Mouse (Mus musculus): ENCODE measurements at regions not wholly inside any gene's neighbourhood (a gene's known extent, or its start where the extent isn't known, plus 50 kb on each side); places are given as distances from the start of the nearest gene placed in this dataset.
"Not testable (repeated sequence)": the region's sequence is repeated elsewhere in the genome, so short reads cannot be mapped to it uniquely, and the experiment has no call there.

- TF ChIP-seq CTCF (IDR thresholded peaks at IDR 0.05; ENCODE audit: extremely low read depth, insufficient read depth, low read length) (no peak), POLR2A (IDR thresholded peaks at IDR 0.05; ENCODE audit: extremely low read depth, insufficient read depth, low read length) (no peak)
- H3K4me3 ChIP-seq (ENCODE audit: insufficient read depth, low read length): no peak overlapping the region
- H3K27ac ChIP-seq (ENCODE audit: insufficient read depth, low read length): no peak overlapping the region
- no peaks in the 10 kb centered on the region for H3K4me1 ChIP-seq (ENCODE audit: control insufficient read depth, insufficient read depth, low read length)
Measured at GRCm38 (mm10) chr4:124385106-124386055, 225.2 kb downstream of the 3100002H09Rik start.

GRCm38 (mm10) chr4:124376504-124376903 lies 234.1 kb downstream of the 3100002H09Rik start:
- no peak overlapping the region for H3K4me3 ChIP-seq (ENCODE audit: insufficient read depth, low read length)
- H3K4me1 ChIP-seq (ENCODE audit: control insufficient read depth, insufficient read depth, low read length): no peaks in the 10 kb centered on the region
- no peak for TF ChIP-seq POLR2A (IDR thresholded peaks at IDR 0.05; ENCODE audit: extremely low read depth, insufficient read depth, low read length)
- H3K27ac ChIP-seq (ENCODE audit: insufficient read depth, low read length): no peak overlapping the region

- TF ChIP-seq POLR2A (IDR thresholded peaks at IDR 0.05; ENCODE audit: extremely low read depth, insufficient read depth, low read length): no peak
- TF ChIP-seq CTCF (IDR thresholded peaks at IDR 0.05; ENCODE audit: extremely low read depth, insufficient read depth, low read length): no peak
- H3K27ac ChIP-seq (ENCODE audit: insufficient read depth, low read length): no peak overlapping the region
Measured at GRCm38 (mm10) chr4:124375581-124375980, 235.0 kb downstream of the 3100002H09Rik start.

GRCm38 (mm10) chr4:124368831-124369230 lies 241.8 kb downstream of the 3100002H09Rik start:
- no peak overlapping the region for H3K4me3 ChIP-seq (ENCODE audit: insufficient read depth, low read length)
- H3K27ac ChIP-seq (ENCODE audit: insufficient read depth, low read length): no peak overlapping the region
- TF ChIP-seq CTCF (IDR thresholded peaks at IDR 0.05; ENCODE audit: extremely low read depth, insufficient read depth, low read length) (no peak), POLR2A (IDR thresholded peaks at IDR 0.05; ENCODE audit: extremely low read depth, insufficient read depth, low read length) (no peak)
- H3K4me1 ChIP-seq (ENCODE audit: control insufficient read depth, insufficient read depth, low read length): no peaks in the 10 kb centered on the region

More at GRCm38 (mm10) chr4:124375581-124375980, 235.0 kb downstream of the 3100002H09Rik start:
- H3K4me3 ChIP-seq (ENCODE audit: insufficient read depth, low read length): no peak overlapping the region
- no peaks in the 10 kb centered on the region for H3K4me1 ChIP-seq (ENCODE audit: control insufficient read depth, insufficient read depth, low read length)

- Histone ChIP-seq H3K27ac (ENCODE audit: insufficient read depth, low read length) (no peak overlapping the region), H3K4me1 (ENCODE audit: control insufficient read depth, insufficient read depth, low read length) (no peaks in the 10 kb centered on the region)
- TF ChIP-seq CTCF (IDR thresholded peaks at IDR 0.05; ENCODE audit: extremely low read depth, insufficient read depth, low read length): no peak
- no peak for TF ChIP-seq POLR2A (IDR thresholded peaks at IDR 0.05; ENCODE audit: extremely low read depth, insufficient read depth, low read length)
Measured at GRCm38 (mm10) chr4:124368085-124368484, 242.5 kb downstream of the 3100002H09Rik start.

DNA sequence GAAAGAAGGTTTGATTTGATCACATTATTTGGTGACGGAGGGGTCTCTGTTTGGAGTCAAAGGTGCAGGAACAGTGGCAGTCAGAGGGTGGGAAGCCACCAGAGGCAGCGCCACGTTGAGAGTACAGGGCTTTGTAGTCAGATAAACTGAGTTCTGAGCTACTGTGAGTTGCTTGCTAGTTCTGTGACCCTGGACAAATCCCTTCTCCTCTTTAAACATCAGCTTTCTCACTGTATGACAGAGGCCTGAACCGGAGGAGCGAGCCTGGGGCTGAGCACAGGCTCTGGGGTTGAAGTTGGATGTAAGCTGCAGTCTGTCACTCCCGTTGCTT lies 250.1 kb downstream of the 3100002H09Rik start:
- H3K4me1 ChIP-seq (ENCODE audit: control insufficient read depth, insufficient read depth, low read length): no peaks in the 10 kb centered on the region
- H3K27ac ChIP-seq (ENCODE audit: insufficient read depth, low read length): no peak overlapping the region
- TF ChIP-seq CTCF (IDR thresholded peaks at IDR 0.05; ENCODE audit: extremely low read depth, insufficient read depth, low read length) (no peak), POLR2A (IDR thresholded peaks at IDR 0.05; ENCODE audit: extremely low read depth, insufficient read depth, low read length) (no peak)
- no peak overlapping the region for H3K4me3 ChIP-seq (ENCODE audit: insufficient read depth, low read length)

More at GRCm38 (mm10) chr4:124368085-124368484, 242.5 kb downstream of the 3100002H09Rik start:
- no peak overlapping the region for H3K4me3 ChIP-seq (ENCODE audit: insufficient read depth, low read length)

- Histone ChIP-seq H3K27ac (ENCODE audit: insufficient read depth, low read length) (no peak overlapping the region), H3K4me3 (ENCODE audit: insufficient read depth, low read length) (no peak overlapping the region), H3K4me1 (ENCODE audit: control insufficient read depth, insufficient read depth, low read length) (no peaks in the 10 kb centered on the region)
- TF ChIP-seq CTCF (IDR thresholded peaks at IDR 0.05; ENCODE audit: extremely low read depth, insufficient read depth, low read length) (no peak), POLR2A (IDR thresholded peaks at IDR 0.05; ENCODE audit: extremely low read depth, insufficient read depth, low read length) (no peak)
Measured at GRCm38 (mm10) chr4:124359707-124360577, 250.7 kb downstream of the 3100002H09Rik start.

DNA sequence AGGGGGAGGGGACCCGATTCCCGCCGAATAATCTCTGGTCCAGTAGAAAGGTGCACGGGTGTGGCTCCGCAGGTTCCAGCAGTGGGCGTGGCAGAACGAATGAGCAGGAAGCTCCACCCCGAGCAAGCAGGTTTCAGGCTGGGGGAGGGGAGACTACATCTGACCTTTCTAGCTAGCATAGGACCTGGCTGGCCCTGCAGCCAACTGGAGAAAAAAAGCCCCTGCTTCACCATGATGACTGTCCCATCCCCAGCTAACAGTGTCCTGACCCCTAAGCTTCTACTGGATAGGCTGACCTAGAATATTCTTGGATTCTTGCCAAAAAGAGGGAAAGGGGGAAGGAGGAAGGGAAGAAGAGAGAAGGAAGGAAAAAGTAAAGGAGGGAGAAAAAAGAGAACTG lies 252.1 kb downstream of the 3100002H09Rik start:
- not testable (repeated sequence) for H3K4me3 ChIP-seq (ENCODE audit: insufficient read depth, low read length); H3K4me1 ChIP-seq (ENCODE audit: control insufficient read depth, insufficient read depth, low read length); H3K27ac ChIP-seq (ENCODE audit: insufficient read depth, low read length)

GRCm38 (mm10) chr4:124350361-124350760 lies 260.2 kb downstream of the 3100002H09Rik start:
- Histone ChIP-seq H3K27ac (ENCODE audit: insufficient read depth, low read length) (no peak overlapping the region), H3K4me3 (ENCODE audit: insufficient read depth, low read length) (no peak overlapping the region)
- TF ChIP-seq CTCF (IDR thresholded peaks at IDR 0.05; ENCODE audit: extremely low read depth, insufficient read depth, low read length) (no peak), POLR2A (IDR thresholded peaks at IDR 0.05; ENCODE audit: extremely low read depth, insufficient read depth, low read length) (no peak)

More at GRCm38 (mm10) chr4:124350361-124350760, 260.2 kb downstream of the 3100002H09Rik start:
- H3K4me1 ChIP-seq (ENCODE audit: control insufficient read depth, insufficient read depth, low read length): no peaks in the 10 kb centered on the region

All from cortical plate, adult 2 months (tissue).